Mouse (Mus musculus) liver, postnatal 0 days (tissue): ENCODE results near the gene Epha8.

Experiments
- CTCF ChIP-seq: sonication (generic); IDR thresholded peaks from 2 replicates; pipeline ENCODE4 v1.5.1; 2016; ENCODE audit warnings: antibody characterized with exemption, low read depth
- EP300 ChIP-seq: IDR thresholded peaks from 2 replicates; pipeline ENCODE4 v1.6.1; 2016; ENCODE audit warnings: antibody characterized with exemption, low read depth, mild to moderate bottlenecking

- no peak for TF ChIP-seq EP300
- no peak for TF ChIP-seq CTCF
Measured at GRCm38 (mm10) chr4:136969096-136969495, 12.5 kb upstream of the Epha8 start.
